Mouse (Mus musculus): ENCODE measurements around the gene Olfr1293-ps. TPM values are rescaled to one million over a fixed set of nuclear protein-coding genes. Genes with fewer than 3 reads are reported as not detected.

Gene Olfr1293-ps
- total RNA-seq (2014; rRNA removed) (not detected in 2 replicates), polyA plus RNA-seq (2015; fragmentation: Nextera tagmentation; extraction: Ambion mirVana) (not detected in 2 replicates)

DNA sequence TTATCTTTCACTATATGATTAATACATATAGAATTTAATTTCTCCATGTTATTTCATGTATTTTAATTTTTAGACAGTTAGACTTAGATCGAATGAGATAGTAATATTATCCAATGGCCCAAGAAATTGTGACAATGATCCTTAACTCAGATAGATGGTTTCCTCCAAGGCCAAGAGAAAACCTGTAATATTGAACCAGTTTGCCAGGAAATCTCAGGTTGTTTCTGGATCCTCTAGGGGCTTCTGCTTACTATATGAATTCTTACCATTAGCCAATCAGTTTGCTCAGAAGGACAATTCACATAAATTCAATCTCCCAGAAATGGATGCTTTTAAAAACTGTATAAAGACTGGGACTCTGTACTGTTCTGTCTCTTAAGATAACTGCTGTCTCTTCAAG lies at the start of gene Olfr1293-ps:
Gene Olfr1293-ps, plus strand, starts transcription at position 301 of the 400 bp plus-strand sequence.
- no peaks in the 10 kb centered on the region for H3K9me3 ChIP-seq (ENCODE audit: low read length)
- H3K9ac ChIP-seq (replicated peaks; ENCODE audit: low read length, poor library complexity, severe bottlenecking) = no peak within 1 kb of the TSS
- H3K27ac ChIP-seq (ENCODE audit: low read depth, low read length) = no peak within 1 kb of the TSS
- H3K4me2 ChIP-seq (ENCODE audit: low read depth, low read length, poor library complexity, severe bottlenecking) = no peak within 1 kb of the TSS
- no peak within 1 kb of the TSS for H3K4me3 ChIP-seq (ENCODE audit: low read depth, low read length)
- no peaks in the 10 kb centered on the region for H3K36me3 ChIP-seq (ENCODE audit: insufficient read depth, low read length)
- H3K27me3 ChIP-seq (ENCODE audit: insufficient read depth, low read length) = no peaks in the 10 kb centered on the region
- DNase-seq (ENCODE audit: low spot score) (no peak), ATAC-seq (ENCODE audit: low FRiP score) (no peak)
- 95% methylated on average over 1 of the region's 1 CpGs for WGBS
- H3K4me1 ChIP-seq (ENCODE audit: insufficient read depth, low read length) = no peaks in the 10 kb centered on the region
- no peak for TF ChIP-seq CTCF (IDR thresholded peaks at IDR 0.05)

GRCm38 (mm10) chr2:111480519-111480918 lies 44.5 kb upstream of the Olfr1293-ps start, which contains the start of gene Olfr1289:
Gene Olfr1289, plus strand, starts transcription at chr2:111480819.
- H3K27ac ChIP-seq (ENCODE audit: low read depth, low read length) = no peak within 1 kb of the TSS
- H3K4me2 ChIP-seq (ENCODE audit: low read depth, low read length, poor library complexity, severe bottlenecking) = no peak within 1 kb of the TSS
- H3K27me3 ChIP-seq (ENCODE audit: insufficient read depth, low read length) = no peaks in the 10 kb centered on the region
- no peaks in the 10 kb centered on the region for H3K9me3 ChIP-seq (ENCODE audit: low read length)
- 75% methylated on average over 1 of the region's 1 CpGs for WGBS
- DNase-seq (ENCODE audit: low spot score) (no peak), ATAC-seq (ENCODE audit: low FRiP score) (no peak)
- no peaks in the 10 kb centered on the region for H3K36me3 ChIP-seq (ENCODE audit: insufficient read depth, low read length)
- TF ChIP-seq CTCF (IDR thresholded peaks at IDR 0.05) = no peak
- H3K9ac ChIP-seq (replicated peaks; ENCODE audit: low read length, poor library complexity, severe bottlenecking) = no peak within 1 kb of the TSS
- no peaks in the 10 kb centered on the region for H3K4me1 ChIP-seq (ENCODE audit: insufficient read depth, low read length)
- H3K4me3 ChIP-seq (ENCODE audit: low read depth, low read length) = no peak within 1 kb of the TSS

- Histone ChIP-seq H3K27ac (ENCODE audit: low read depth, low read length) (no peak within 1 kb of the TSS), H3K4me2 (ENCODE audit: low read depth, low read length, poor library complexity, severe bottlenecking) (no peak within 1 kb of the TSS), H3K27me3 (ENCODE audit: insufficient read depth, low read length) (no peaks in the 10 kb centered on the region), H3K9ac (replicated peaks; ENCODE audit: low read length, poor library complexity, severe bottlenecking) (no peak within 1 kb of the TSS), H3K4me3 (ENCODE audit: low read depth, low read length) (no peak within 1 kb of the TSS), H3K4me1 (ENCODE audit: insufficient read depth, low read length) (no peaks in the 10 kb centered on the region), H3K9me3 (ENCODE audit: low read length) (no peaks in the 10 kb centered on the region), H3K36me3 (ENCODE audit: insufficient read depth, low read length) (no peaks in the 10 kb centered on the region)
- 80% methylated on average over 5 of the region's 5 CpGs for WGBS
- DNase-seq (ENCODE audit: low spot score) (no peak), ATAC-seq (ENCODE audit: low FRiP score) (no peak)
- no peak for TF ChIP-seq CTCF (IDR thresholded peaks at IDR 0.05)
These were observed 31.3 kb upstream of the Olfr1293-ps start, which contains the start of gene Olfr1290 for GRCm38 (mm10) chr2:111493729-111494128. Gene Olfr1290, minus strand, starts transcription at chr2:111493829.

GRCm38 (mm10) chr2:111496880-111497279 lies 28.1 kb upstream of the Olfr1293-ps start, which contains the start of gene Olfr1291-ps1:
Gene Olfr1291-ps1, plus strand, starts transcription at chr2:111497180.
- WGBS = 91% methylated on average over 3 of the region's 3 CpGs
- Histone ChIP-seq H3K9me3 (ENCODE audit: low read length) (no peaks in the 10 kb centered on the region), H3K27ac (ENCODE audit: low read depth, low read length) (no peak within 1 kb of the TSS), H3K4me3 (ENCODE audit: low read depth, low read length) (no peak within 1 kb of the TSS), H3K4me2 (ENCODE audit: low read depth, low read length, poor library complexity, severe bottlenecking) (no peak within 1 kb of the TSS), H3K9ac (replicated peaks; ENCODE audit: low read length, poor library complexity, severe bottlenecking) (no peak within 1 kb of the TSS), H3K27me3 (ENCODE audit: insufficient read depth, low read length) (no peaks in the 10 kb centered on the region), H3K4me1 (ENCODE audit: insufficient read depth, low read length) (no peaks in the 10 kb centered on the region), H3K36me3 (ENCODE audit: insufficient read depth, low read length) (no peaks in the 10 kb centered on the region)
- DNase-seq (ENCODE audit: low spot score) (no peak), ATAC-seq (ENCODE audit: low FRiP score) (no peak)
- no peak for TF ChIP-seq CTCF (IDR thresholded peaks at IDR 0.05)

- Histone ChIP-seq H3K27me3 (ENCODE audit: insufficient read depth, low read length) (no peaks in the 10 kb centered on the region), H3K36me3 (ENCODE audit: insufficient read depth, low read length) (no peaks in the 10 kb centered on the region), H3K27ac (ENCODE audit: low read depth, low read length) (no peak overlapping the region), H3K9me3 (ENCODE audit: low read length) (no peaks in the 10 kb centered on the region), H3K4me3 (ENCODE audit: low read depth, low read length) (no peak overlapping the region), H3K9ac (replicated peaks; ENCODE audit: low read length, poor library complexity, severe bottlenecking) (no peak overlapping the region), H3K4me2 (ENCODE audit: low read depth, low read length, poor library complexity, severe bottlenecking) (no peak overlapping the region), H3K4me1 (ENCODE audit: insufficient read depth, low read length) (no peaks in the 10 kb centered on the region)
- 91% methylated on average over 10 of the region's 10 CpGs for WGBS
- no peak for TF ChIP-seq CTCF (IDR thresholded peaks at IDR 0.05)
- ATAC-seq (ENCODE audit: low FRiP score) (no peak), DNase-seq (ENCODE audit: low spot score) (no peak)
These were observed 7.6 kb upstream of the Olfr1293-ps start for GRCm38 (mm10) chr2:111517451-111517850.

- no peak for DNase-seq (ENCODE audit: low spot score)
- Histone ChIP-seq H3K27ac (ENCODE audit: low read depth, low read length) (no peak within 1 kb of the TSS), H3K9me3 (ENCODE audit: low read length) (no peaks in the 10 kb centered on the region), H3K9ac (replicated peaks; ENCODE audit: low read length, poor library complexity, severe bottlenecking) (no peak within 1 kb of the TSS), H3K36me3 (ENCODE audit: insufficient read depth, low read length) (no peaks in the 10 kb centered on the region), H3K4me2 (ENCODE audit: low read depth, low read length, poor library complexity, severe bottlenecking) (no peak within 1 kb of the TSS), H3K4me1 (ENCODE audit: insufficient read depth, low read length) (no peaks in the 10 kb centered on the region), H3K27me3 (ENCODE audit: insufficient read depth, low read length) (no peaks in the 10 kb centered on the region), H3K4me3 (ENCODE audit: low read depth, low read length) (no peak within 1 kb of the TSS)
- ATAC-seq (ENCODE audit: low FRiP score) = no peak
- no peak for TF ChIP-seq CTCF (IDR thresholded peaks at IDR 0.05)
- 45% methylated on average over 1 of the region's 1 CpGs for WGBS
These were observed 15.2 kb downstream of the Olfr1293-ps start, which contains the start of gene Olfr1294 for GRCm38 (mm10) chr2:111540191-111540590. Gene Olfr1294, minus strand, starts transcription at chr2:111540291.
